Mouse (Mus musculus): Measurements from ENCODE around the gene Selenof. TPM values are rescaled to one million over a fixed set of nuclear protein-coding genes. Genes with fewer than 3 reads are reported as not detected.
A peak's percentile ranks its signal among the peaks of the same experiment; 100 is the strongest.

The Selenof gene
- total RNA-seq, 1 experiment from 2014 or later: 595 TPM

DNA sequence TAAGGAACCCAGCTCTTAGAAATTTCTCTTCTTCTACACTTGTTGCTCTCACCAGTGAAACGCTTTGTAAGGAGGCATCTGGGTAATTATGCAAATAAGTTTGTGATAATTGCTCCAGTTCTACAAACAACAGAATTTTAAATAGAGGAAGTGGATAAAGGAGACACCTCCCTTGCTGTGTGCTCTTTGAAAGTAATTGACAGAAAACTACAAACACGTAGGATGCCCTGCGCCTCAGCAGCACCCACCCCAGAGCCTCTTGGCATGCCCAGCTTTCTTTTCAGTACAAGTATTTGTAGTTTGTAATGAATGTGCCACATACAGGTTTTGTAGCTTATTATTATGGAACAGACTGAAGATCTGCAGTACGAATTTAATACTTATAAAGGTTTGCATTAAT is 27.0 kb downstream of the Selenof start:
- ATAC-seq (replicated peaks; ENCODE audit: low read depth, poor library complexity, severe bottlenecking): no peak

DNA sequence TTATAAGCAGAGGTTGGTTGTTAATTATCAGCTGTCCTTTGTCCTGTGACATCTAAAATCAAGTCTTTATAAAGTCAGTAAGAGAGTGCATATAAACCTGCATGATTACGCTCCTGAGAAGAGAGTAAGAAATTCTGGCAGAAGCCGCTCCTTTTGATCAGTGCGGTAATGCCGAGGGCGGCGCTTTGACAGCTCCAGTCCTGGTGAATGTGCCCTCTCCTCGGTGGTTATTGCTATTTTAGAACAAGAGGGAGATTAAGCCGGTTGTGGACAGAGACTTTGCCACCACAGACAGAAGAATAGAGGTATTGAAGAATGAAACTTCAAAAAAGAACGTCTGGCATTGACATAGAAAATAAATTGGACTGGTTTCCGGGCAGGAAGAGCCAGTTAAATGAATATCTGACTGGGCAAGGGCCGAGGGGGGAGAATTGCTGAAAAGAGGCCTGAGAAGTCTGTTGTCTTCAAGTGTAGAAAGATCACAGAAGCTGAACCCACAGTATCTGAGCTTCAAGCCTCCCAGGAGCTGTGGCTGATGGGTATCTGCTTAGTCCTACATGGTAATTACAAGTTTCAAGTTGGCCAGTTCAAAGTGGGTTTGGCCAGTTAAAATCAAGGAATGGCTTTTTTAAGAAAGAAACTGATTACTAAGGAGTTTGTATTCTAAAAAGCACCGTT is 27.8 kb downstream of the Selenof start:
- ATAC-seq (replicated peaks; ENCODE audit: low read depth, poor library complexity, severe bottlenecking): no peak

DNA sequence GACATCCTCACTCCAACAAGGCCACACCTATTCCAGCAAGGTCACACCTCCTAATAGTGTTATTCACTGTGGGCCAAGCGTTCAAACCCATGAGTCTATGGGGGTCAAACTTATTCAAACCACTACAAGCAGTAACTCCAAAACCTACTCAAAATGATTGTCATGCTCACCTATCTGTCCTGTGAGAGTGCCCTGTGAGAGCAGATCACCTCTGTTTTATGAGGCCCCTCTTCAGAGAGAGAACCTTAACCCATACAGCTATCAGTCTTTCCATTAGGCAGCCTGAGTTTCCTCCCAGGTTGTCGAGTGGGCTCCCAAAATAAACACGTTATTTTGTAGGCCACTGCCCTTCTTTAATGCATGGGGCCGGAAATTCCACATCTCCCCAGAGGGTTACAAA is 32.3 kb downstream of the Selenof start:
- ATAC-seq (replicated peaks; ENCODE audit: low read depth, poor library complexity, severe bottlenecking): no peak

DNA sequence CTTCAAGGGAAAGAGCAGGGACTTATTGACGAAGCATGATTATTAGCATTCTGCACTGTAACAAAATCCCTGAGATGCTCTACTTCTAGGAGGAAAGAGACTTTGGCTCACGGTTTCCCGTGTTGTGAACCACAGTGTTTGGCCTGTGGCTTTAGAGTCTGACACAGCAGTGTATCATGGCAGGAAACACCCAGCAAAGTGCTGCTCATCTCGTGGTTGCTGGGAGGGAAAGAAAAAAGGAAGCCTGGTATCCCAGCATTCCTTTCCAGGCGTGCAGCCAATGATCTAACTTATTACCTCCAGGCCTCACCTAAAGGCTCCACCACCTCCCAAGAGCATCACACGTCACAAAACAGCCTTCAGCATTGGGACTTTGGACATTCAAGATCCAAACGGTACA is 32.7 kb downstream of the Selenof start:
- ATAC-seq (replicated peaks; ENCODE audit: low read depth, poor library complexity, severe bottlenecking): 0 out of 2 replicates have a peak, but pooled peaks have one; percentile 23

DNA sequence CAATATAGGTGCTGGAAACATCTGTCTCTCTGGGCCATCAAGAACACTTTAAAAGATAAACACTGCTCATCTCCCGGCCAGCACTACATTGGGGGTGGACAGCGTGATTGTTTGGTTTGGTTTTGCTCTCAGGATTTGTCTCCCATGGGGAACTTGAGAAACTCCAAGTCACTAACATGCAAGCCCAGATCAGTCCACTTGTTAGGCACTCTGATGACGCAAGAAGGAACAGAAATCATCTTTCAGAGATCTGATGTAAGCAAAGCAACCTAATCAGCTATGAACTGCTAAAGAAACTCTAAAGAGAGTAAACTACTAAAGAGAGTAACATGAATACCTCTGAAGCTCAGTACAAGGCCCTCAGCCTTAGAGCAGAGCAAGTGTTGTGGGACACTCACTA is 33.5 kb downstream of the Selenof start:
- no peak for ATAC-seq (replicated peaks; ENCODE audit: low read depth, poor library complexity, severe bottlenecking)

DNA sequence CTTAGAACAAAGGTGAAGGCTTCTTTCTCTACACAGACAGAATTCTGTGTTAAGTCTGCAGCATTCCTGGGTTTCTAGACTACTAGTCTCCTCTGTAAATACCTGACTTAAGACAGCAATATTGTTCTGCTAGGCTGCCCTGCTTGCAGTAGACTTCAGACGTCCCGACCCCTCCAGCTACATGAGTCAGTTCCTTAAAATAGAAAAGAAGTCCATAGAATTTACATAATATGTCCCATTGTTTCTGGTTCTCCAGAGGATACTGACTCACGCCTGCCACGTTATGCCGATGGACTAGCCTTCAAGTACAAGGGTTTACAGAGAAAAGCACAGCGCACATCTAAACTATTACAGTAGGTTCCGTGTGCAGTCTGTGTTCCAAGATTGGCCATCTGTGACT is 34.1 kb downstream of the Selenof start:
- ATAC-seq (replicated peaks; ENCODE audit: low read depth, poor library complexity, severe bottlenecking): no peak

DNA sequence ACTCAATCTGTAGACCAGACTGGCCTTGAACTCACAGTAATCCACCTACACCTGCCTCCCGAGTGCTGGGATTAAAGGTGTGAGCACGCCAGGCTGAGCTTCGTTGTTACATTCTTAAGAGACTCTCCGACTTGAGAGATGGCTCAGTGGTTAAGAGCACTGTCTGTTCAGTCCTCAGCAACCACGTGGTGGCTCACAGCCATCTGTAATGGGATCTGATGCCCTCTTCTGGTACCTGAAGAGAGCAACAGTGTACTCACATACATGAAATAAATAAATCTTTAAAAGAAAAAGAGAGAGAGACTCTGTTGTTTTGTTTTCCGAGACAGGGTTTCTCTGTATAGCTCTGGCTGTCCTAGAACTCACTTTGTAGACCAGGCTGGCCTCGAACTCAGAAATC is 35.7 kb downstream of the Selenof start:
- ATAC-seq (replicated peaks; ENCODE audit: low read depth, poor library complexity, severe bottlenecking): 0 out of 2 replicates have a peak, but pooled peaks have one; percentile 33

DNA sequence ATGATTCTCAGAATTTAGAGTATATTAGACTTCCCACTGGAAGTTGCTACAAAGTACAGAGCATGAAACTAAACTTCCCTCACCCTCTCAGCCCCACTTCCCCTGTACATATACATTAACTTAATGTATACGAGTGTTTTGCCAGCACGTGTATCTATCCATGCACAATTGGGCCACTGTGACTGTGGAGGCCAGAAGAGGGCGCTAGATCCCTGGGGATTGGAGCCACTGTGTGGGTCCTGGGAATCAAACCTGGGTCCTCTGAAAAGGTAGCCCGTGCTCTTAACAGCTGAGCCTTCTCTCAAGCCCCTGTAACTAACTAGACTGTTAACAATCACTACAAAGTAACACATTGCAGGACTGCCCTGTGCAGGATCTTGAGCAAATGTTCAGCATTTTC is 36.3 kb downstream of the Selenof start:
- peak; percentile 27; the same call in 1 of the 2 replicates for ATAC-seq (replicated peaks; ENCODE audit: low read depth, poor library complexity, severe bottlenecking)

DNA sequence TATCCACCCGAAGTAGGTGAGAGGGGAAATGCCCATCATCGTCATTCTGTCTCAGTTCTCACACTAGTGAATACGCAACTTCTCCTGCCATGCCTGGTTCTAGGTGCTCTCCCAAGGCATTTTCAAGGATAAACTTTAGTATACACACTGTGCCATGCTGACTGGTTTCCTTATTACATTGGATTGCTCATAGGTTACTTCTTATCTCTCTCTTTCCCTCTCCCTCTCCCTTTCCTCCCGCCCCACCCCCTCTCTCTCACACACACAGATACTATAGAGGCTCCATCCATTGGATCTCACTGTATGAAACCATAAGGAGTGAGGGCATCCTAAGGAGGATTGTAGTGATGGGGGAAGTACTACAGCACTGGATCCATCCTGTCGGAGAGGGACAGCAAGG is 38.0 kb downstream of the Selenof start:
- ATAC-seq (replicated peaks; ENCODE audit: low read depth, poor library complexity, severe bottlenecking): no peak

DNA sequence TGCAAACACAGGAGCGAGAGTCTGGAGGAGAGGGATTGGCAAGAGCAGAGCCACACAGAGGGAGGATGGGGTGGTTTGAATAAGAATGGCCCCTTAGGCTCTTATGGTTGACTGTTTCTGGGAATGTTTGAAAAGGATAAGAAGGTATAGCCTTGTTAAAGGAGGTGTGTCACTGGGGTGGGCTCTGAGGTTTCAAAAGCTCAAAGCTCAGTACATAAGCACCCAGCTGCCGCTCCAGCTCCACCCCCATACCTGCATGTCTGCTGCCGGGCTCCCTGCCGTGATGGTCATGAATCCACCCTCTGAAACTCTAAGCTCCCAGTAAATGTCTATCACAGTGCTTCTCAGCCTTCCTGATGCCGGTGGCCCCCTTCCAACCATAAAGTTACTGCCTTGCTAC is 40.7 kb downstream of the Selenof start:
- ATAC-seq (replicated peaks; ENCODE audit: low read depth, poor library complexity, severe bottlenecking): no peak

DNA sequence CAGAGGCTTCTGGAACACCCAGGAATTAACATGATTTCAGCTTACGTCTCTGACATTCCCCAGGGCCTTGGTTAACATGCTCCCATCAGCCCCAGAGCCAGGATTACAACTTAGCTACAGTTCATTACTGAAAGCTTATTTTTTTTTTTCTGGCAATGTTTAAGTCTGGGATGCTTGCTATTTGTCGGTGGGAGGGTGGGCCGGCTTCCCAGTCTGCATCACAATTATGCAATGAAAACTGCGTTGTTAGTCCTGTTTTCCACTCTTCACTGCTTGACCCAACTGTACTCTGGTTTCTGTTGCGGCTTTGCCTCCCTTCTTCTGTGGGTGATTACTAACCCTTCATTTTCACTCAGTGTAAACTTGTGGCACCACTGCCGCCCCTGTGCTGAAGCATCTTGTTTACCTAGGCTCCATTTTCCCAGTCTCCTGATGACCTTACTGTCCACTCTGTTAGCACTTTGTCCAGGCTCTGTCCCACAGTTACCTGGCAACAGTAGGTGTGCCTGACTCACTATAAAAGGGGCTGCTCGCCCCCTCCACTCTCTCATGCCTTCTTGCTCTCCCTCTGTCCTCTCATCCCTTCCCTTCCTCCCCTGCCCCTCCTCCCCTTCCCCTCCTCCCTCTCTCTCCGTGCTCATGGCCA is 41.6 kb downstream of the Selenof start:
- no peak for ATAC-seq (replicated peaks; ENCODE audit: low read depth, poor library complexity, severe bottlenecking)

DNA sequence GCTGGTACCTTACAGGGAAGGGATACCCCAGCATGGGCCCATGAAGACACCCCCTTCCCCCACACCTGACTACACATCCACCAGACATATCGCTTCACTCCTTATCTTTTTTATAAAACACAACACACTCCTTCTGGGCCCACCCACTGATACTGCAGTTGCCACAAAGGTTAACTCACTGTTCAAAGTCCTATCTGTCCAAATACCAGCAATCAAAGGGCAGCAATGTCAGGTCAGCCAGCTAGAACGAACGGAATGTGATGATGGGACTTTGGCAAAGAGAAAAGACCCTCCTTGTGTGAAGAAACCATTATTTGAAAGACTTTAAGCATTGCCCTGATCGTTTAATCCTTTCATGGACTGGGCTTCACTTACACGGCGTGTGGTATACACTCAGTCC is 42.3 kb downstream of the Selenof start:
- ATAC-seq (replicated peaks; ENCODE audit: low read depth, poor library complexity, severe bottlenecking): no peak

DNA sequence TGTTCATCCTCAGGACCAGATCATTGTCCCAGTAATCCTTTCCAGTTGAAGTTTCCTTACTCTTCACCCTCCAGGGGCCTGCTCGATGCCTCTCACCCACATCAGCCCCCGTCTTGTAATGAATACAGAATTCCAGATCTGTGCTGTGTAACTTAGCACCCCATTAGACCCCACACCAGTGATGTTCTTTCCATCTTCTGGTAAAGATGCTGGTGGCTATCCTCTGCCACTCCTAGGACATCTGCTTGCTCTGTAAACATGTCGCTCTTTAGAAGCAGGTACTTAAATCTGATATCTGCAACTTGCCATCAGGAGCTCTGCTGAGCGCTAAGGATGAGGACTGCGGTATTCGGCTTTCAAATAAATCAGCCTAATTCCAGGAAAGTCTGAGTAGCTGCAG is 44.2 kb downstream of the Selenof start:
- ATAC-seq (replicated peaks; ENCODE audit: low read depth, poor library complexity, severe bottlenecking): no peak

DNA sequence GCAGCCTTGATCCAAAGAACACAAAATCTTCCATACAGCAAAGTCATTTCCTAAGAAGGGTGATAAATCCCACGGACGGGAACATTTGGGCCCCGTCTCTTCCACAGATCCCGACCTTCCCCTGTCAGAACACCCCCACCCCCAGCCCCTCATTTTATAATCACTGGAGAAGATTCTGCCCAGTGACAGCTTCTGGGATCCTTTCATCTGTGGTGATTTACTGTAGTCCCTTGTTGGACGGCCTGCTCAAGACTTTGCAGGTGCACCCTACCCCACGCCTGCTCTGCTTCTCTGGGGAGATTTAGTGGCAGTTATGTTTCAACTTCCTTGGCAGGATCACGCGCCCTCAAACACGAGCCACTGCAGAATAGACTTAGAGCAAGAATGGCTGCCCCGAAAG is 44.6 kb downstream of the Selenof start:
- no peak for ATAC-seq (replicated peaks; ENCODE audit: low read depth, poor library complexity, severe bottlenecking)

DNA sequence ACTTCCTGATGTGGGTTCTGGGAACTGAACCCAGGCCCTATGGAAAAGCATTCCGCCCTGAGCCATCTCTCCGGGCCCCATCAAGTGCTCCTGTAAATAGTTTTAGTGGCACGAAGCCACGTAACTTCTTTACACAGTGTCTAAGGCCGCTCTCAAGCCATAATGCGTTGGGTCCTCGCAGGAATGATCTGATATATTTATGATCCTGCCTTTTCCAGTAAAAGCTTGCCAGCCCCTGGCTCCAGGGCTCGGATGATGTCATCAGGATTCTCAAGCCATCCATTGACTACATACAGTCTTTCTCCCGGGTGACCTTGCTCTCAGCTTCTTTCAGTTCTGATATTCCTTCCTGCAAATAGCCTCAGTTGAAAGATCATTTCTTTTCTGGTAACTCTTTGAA is 45.4 kb downstream of the Selenof start:
- ATAC-seq (replicated peaks; ENCODE audit: low read depth, poor library complexity, severe bottlenecking): no peak

DNA sequence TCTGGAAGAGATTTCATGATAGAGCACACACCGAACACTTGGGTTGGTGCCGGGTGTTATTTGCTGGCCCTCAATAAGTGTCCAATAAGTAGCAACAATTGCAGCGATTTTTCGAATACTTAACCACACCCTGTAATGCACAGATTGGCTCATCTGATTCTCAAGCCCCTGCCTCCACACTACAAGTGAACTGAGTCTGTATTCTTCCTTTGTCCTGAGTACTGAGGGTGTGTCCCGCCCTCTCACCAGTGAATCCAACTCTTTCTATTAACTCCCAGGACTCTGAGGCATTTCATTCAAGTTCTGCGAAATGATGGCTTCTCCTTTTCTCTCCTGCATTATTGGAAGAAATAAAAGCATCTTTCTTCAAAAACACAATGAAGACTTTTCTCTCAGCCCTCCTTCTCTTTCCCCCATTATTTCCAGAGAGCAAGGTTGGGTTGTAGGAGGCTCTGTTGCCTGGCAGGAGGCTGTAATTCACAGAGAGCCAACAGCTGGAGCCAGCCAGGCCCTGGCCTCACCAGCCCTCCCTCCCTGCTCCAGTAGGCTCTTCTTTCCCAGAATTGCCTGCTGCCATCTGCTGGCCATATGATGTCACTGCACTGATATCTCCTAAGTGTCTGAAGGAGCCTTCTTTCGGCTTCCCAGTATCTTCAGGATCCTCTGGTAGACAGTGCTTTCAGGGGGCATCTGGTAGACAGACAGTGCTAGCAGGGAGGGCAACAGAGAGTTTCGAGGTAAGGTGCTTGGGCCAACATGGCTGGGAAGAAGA is 46.7 kb downstream of the Selenof start:
- peak; percentile 99 for ATAC-seq (replicated peaks; ENCODE audit: low read depth, poor library complexity, severe bottlenecking)

DNA sequence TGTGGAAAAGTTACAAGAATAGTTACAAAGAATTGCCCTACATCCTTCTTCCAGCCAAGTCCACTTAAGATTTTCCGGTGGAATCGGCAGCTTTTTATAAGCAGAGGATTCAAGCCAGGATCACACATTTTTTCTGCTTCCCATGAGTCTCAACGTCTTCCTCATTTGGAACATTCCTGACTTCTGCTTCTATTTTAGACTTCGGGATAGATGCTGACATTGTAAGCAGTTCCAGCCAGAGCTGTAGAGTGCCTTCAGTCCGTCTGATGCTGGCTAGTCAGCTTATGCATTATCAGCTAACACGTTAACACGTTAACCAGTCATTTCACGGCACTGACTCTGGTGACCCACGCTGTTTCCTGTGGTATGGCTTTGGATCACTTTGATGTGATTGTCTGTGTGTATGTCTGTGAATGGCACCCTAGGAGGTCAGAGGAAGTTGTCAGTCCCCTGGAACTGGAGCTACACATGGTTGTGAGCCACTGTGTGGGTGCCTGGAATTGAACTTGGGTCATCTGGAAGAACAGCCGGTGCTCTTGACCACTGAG is 47.6 kb downstream of the Selenof start:
- ATAC-seq (replicated peaks; ENCODE audit: low read depth, poor library complexity, severe bottlenecking): peak; percentile 50

DNA sequence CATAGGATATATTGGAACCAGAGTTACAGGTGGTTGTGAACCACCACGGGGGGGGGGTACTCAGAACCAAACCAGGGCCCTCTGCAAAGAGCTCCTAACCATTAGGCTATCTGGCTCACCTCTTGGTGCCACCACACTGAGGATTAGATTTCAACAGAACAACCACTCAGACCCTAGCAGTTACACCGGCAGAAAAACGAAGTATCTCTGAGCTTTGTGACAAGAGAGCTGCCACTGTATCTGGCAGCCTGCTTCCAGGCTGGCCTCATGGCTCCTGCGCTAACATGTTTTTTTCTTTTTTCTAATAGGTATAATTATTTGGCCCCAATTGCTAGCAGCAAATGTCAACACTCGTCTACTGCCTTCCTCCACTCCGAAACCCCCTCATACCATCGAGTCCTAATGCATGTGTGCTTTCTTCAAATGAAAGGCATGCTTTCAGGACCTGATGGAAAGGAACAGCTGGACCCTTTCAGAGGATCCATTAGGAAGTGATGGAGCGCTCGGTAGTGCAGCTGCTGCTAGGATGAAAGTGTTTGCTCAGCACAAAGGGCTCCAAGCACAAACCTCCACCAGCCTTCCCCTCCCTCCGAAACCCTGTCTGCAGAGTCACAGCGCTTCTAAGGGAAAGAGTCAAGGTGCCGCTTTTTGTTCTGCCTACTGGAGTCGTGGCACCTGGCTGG is 53.0 kb downstream of the Selenof start:
- no peak for ATAC-seq (replicated peaks; ENCODE audit: low read depth, poor library complexity, severe bottlenecking)

DNA sequence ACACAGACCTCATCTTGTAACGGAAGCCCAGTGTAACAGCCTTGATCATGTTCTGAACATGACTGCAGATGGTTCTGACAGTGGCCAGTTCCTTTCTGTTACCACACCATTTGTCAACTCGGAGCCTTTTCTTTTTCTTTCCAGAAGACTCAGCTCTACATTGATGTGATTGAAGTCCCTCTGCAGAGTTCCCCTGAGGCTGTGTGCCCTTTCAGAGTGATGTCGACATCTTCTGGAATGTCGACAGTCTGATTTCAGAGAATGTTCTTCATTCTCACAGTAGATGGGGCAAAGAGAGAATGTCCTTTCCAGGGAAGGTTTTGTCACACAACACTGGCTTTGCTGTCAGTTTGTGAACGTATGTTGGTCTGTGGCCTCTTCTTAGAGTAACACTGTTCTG is 55.6 kb downstream of the Selenof start:
- no peak for ATAC-seq (replicated peaks; ENCODE audit: low read depth, poor library complexity, severe bottlenecking)
